Mouse (Mus musculus): ENCODE measurements at regions not wholly inside any gene's neighbourhood (a gene's known extent, or its start where the extent isn't known, plus 50 kb on each side); places are given as distances from the start of the nearest gene placed in this dataset.

- peak; percentile 37 for DNase-seq
Observed at GRCm38 (mm10) chr7:95082248-95082647, 1088.8 kb upstream of the Tenm4 start.

DNA sequence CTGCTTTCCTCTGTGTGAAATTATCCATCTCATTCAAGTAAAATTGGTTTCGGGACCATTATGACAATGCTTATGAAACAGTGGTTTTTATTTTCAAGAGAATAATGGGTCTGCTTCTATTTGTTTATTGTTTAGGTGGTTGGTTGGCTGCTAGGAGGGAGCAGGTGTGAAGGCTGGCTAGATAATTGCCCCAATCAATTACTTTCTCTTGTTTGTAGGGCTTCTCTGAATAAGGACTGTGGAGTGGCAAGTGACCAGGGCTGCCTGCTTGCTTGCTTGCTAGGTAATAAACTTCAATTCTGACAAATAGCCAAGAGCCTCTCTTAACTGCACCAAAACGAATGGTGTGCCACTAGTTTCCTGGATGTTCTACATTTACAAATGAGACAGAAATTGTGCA is 1086.7 kb upstream of the Tenm4 start:
- no peak for DNase-seq

DNA sequence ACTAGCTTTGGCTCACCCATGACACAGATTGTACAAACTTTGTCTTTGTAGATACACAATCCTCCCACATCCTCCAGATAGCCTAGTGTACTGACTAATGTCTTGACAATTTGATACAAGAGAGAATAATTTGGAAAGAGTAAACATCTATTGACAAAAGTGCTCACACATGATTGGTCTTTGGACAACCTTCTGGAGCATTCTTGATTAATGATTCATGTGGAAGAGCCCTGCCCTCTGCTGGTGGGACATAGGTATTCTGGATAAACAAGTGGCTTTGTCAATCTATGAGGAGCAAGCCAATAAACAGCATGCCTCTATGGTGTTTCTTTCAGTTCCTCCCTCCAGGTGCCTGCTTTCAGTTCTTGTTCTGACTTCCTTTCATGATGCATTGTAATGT is 1079.7 kb upstream of the Tenm4 start:
- DNase-seq = peak; percentile 62

DNA sequence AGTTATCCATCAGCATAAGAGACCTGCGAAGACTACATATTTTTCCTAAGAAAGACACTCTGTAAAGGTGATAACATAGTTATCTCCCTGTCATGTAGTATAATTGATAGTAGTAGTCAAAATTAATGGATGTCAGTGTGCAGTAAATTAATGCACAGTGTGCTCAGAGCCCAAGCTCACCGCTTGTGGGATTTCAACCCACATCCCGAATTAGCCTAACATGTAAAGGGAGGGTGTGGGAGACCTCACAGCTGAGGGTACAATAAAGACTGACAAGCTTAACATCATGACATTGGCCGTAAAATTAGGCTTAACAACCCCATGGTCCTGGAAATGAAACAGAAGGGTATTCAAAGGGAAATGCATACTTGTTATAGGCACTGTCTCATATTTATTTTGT is 1042.0 kb upstream of the Tenm4 start:
- no peak for DNase-seq

- DNase-seq = no peak
Observed at GRCm38 (mm10) chr7:95133038-95133437, 1038.0 kb upstream of the Tenm4 start.

DNA sequence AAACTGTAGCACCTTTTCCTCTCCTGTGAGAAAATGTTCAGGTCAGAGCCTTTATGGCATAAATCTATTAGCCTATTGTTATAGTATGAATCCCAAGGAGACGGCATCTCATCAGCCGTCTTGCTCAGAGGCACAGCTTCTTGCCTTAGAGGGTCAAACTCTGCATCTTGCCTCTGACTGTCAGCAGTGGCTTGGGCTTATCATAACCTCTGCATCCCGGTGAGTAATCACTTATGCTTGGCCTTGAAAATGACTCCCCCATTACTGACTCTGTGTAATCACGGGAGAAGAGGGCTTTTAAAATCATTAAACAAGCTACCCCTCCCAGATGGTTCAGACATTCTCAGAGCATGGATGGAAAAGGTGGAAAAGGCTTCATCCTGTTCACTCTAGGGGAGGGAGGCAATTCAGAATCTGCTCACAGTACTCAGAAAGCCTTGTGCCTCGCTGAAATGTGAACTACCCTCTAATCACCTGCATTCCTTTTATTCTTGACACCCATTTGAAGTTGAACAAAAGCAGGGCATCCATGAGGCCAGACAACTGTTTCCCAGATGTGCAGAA is 1036.9 kb upstream of the Tenm4 start:
- DNase-seq = no peak

DNA sequence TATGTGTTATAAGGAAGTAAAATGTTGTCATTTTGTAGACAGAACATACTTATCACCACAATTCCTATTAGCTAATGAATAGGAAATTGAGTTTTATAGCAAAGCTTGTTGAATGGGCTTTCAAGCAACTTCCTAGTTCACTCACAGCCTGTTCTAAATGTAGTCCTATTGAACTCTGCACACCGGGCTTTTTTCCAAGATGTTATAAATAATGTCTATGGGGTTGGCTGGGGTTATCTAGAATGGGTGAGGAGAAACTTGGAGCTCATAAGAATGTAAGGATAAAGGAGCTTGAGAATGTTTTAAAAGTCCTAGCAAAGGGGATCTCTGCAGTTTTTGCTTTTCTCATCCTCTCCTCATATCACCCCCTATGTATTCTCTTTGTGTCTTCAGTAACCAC is 1029.3 kb upstream of the Tenm4 start:
- DNase-seq = no peak

DNA sequence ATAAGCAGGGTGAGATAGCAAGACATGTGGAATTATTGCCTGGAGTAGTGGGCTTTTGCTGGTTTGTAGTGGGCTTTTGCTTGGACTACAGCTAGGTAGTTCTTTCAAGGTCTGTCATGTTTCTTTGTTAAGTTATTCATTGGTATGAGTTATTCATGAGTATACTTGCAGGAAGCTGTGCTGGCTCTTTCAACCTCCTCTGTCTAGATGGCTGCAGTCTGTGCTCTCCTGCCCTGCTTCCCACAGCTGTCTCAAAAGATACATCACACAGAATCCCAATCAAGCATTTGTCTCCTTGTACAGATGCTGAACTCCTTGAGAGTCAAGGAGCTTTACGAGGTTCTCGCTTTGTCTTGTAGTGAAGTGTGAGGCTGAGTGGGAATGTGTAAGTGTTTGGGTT is 1028.0 kb upstream of the Tenm4 start:
- no peak for DNase-seq
